Mouse (Mus musculus): Measurements from ENCODE around the gene Vkorc1l1.
"Not testable (repeated sequence)": the region's sequence is repeated elsewhere in the genome, so short reads cannot be mapped to it uniquely, and the experiment has no call there.

Gene Vkorc1l1

GRCm38 (mm10) chr5:129941495-129942045, at the start of gene Vkorc1l1:
TSS of gene Vkorc1l1 (plus strand) at chr5:129941970.
- DNase-seq (ENCODE audit: low spot score): peak; percentile 98

GRCm38 (mm10) chr5:129895198-129896088, 46.3 kb upstream of the Vkorc1l1 start, which contains the start of gene Zbed5:
TSS of gene Zbed5 (plus strand) at chr5:129895723.
- DNase-seq (ENCODE audit: low spot score): peak; percentile 93

- no peak for DNase-seq (ENCODE audit: low spot score)
Measured at GRCm38 (mm10) chr5:129898449-129898848, 43.3 kb upstream of the Vkorc1l1 start, which contains the start of gene Phkg1. TSS of gene Phkg1 (minus strand) at chr5:129898549.

GRCm38 (mm10) chr5:129907775-129908174, 34.0 kb upstream of the Vkorc1l1 start:
- DNase-seq (ENCODE audit: low spot score): no peak

- DNase-seq (ENCODE audit: low spot score): peak; percentile 93
Measured at GRCm38 (mm10) chr5:129908242-129908965, 33.4 kb upstream of the Vkorc1l1 start, which contains the start of gene Nupr1l. TSS of gene Nupr1l (plus strand) at chr5:129908540.

- no peak for DNase-seq (ENCODE audit: low spot score)
Measured at GRCm38 (mm10) chr5:129909147-129909546, 32.6 kb upstream of the Vkorc1l1 start.

- no peak for DNase-seq (ENCODE audit: low spot score)
Measured at GRCm38 (mm10) chr5:129909591-129909990, 32.2 kb upstream of the Vkorc1l1 start.

GRCm38 (mm10) chr5:129914024-129914423, 27.7 kb upstream of the Vkorc1l1 start:
- peak; percentile 26 for DNase-seq (ENCODE audit: low spot score)

GRCm38 (mm10) chr5:129915491-129915890, 26.3 kb upstream of the Vkorc1l1 start:
- not testable (repeated sequence) for DNase-seq (ENCODE audit: low spot score)

- DNase-seq (ENCODE audit: low spot score): no peak
Measured at GRCm38 (mm10) chr5:129918065-129918651, 23.6 kb upstream of the Vkorc1l1 start.

- no peak for DNase-seq (ENCODE audit: low spot score)
Measured at GRCm38 (mm10) chr5:129918752-129919151, 23.0 kb upstream of the Vkorc1l1 start.

GRCm38 (mm10) chr5:129919320-129919719, 22.4 kb upstream of the Vkorc1l1 start:
- no peak for DNase-seq (ENCODE audit: low spot score)

- DNase-seq (ENCODE audit: low spot score): no peak
Measured at GRCm38 (mm10) chr5:129921972-129922371, 19.8 kb upstream of the Vkorc1l1 start.

- no peak for DNase-seq (ENCODE audit: low spot score)
Measured at GRCm38 (mm10) chr5:129924820-129925452, 16.8 kb upstream of the Vkorc1l1 start.

- DNase-seq (ENCODE audit: low spot score): no peak
Measured at GRCm38 (mm10) chr5:129925933-129926332, 15.8 kb upstream of the Vkorc1l1 start.

- DNase-seq (ENCODE audit: low spot score): peak; percentile 81
Measured at GRCm38 (mm10) chr5:129929924-129930855, 11.6 kb upstream of the Vkorc1l1 start.

- no peak for DNase-seq (ENCODE audit: low spot score)
Measured at GRCm38 (mm10) chr5:129936941-129937340, 4.8 kb upstream of the Vkorc1l1 start.

- no peak for DNase-seq (ENCODE audit: low spot score)
Measured at GRCm38 (mm10) chr5:129940281-129940680, 1.5 kb upstream of the Vkorc1l1 start.

GRCm38 (mm10) chr5:129940736-129941494, 855 bp upstream of the Vkorc1l1 start:
- no peak for DNase-seq (ENCODE audit: low spot score)
